Mouse (Mus musculus): ENCODE results near the gene Gm16181.

DNA sequence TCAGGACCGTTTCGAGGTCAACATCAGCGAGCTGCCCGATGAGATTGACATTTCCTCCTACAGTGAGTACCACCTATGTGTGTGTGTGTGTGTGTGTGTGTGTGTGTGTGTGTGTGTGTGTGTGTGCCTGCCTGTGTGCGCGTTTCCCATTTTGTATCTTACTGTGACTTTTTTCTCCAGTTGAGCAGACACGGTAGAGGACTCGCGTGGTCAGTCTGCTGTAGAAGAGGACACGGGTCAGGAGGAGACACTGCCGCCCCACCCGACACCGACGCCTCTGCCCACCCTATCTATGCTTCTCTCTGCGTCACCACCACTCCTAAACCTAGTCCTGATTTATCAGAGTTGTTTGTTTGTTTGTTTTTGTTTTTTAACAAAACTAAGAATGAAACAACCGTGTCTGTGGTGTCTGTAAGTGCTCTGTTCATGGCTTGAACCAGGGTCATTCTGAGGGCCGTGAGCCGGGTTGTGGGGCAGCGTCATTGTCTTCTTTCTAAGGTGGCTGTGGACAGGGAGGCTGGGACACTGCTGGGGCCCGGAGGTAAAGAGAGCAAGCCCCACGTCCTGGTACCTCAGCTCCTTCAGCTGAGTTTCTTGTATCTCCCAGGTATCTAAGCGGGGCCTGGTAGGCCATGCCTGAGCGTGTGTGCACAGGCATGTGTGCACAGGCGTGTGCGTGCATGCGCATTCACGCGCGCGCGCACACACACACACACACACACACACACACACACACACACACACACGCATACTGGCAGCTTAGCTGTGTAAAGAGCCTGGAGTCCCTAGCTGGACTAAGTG lies 32.9 kb downstream of the Gm16181 start:
- no peak for TF ChIP-seq CTCF (IDR thresholded peaks at IDR 0.05; ENCODE audit: control insufficient read depth, insufficient read depth, insufficient read length)
- TF ChIP-seq MAX (IDR thresholded peaks at IDR 0.05), result no peak
- TF ChIP-seq USF1 (IDR thresholded peaks at IDR 0.05; ENCODE audit: low read depth), result no peak
- TF ChIP-seq MYOG (IDR thresholded peaks at IDR 0.05; ENCODE audit: control insufficient read depth, extremely low read depth, insufficient read length), result no peak
- TF ChIP-seq FOSL1 (IDR thresholded peaks at IDR 0.05; ENCODE audit: insufficient read depth, low read length, poor library complexity, severe bottlenecking), result no peak
- TF ChIP-seq CEBPB (IDR thresholded peaks at IDR 0.05; ENCODE audit: low read depth), result no peak

Measured in C2C12 (cell line).